Mouse (Mus musculus) kidney, adult 8-10 months (tissue): Measurements from ENCODE around the gene Siglecg.

Experiments used
- DNase-seq, 2 experiments: peaks; one replicate each; pipeline ENCODE4 v3.0.0; 2022

The Siglecg gene

DNA sequence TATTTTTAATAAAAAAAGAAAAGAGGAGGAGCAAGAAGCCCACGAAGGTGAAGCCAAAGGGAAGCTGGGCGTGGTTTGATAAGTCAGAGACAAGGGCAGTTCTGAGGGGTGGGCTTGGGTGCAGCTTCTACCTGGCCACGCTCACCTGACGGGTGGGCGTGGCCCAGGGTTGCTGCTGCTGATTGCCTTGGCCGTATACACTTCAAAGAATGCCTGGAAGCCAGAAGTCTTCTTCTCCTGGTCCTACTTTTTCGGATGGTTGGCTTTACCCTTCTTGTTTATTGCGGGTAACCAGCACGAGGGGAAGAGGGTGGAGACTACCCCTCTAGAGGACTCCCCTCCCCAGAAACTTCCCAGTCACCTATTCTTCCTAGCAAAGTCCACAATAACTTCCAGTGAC is 34.7 kb downstream of the Siglecg start:
- no peak for DNase-seq

DNA sequence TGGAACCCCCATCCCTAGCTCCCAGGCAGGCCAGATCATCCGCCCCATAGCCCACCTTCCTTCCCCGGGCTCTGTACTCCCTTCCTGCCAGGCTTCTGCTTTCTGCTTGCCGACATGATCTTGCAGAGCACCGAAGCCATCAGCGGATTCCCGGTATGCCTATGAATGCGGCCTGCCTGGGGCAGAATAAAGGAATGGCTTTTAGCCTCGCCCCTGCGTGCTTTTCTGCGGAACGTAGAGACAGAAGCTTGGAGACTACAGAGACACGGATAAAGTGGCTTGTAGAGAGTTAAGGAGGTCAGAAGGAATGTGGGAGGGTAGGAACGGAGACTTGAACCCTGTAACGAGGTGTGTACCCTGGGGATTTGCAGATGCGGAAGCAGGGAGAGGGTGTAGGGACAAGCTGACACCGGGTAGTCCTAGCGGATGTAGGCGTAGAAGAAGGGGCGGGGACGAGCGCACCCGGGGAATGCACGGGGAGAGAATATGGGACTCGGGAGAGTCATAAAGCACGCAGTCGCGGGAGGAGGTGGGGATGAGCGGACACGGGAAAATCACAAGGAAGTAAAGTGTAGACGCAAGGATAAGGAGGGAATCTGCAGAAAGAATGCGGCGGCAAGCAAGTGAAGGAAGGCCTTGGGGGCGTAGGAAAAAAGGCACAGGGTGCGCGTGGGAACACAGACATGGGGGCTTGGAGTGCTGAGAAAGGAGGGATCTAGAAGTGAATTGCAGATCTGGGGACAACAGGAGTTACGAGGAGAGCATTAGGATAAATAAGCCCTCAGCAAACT is 35.3 kb downstream of the Siglecg start:
- peak; percentile 84 to 88 for DNase-seq

DNA sequence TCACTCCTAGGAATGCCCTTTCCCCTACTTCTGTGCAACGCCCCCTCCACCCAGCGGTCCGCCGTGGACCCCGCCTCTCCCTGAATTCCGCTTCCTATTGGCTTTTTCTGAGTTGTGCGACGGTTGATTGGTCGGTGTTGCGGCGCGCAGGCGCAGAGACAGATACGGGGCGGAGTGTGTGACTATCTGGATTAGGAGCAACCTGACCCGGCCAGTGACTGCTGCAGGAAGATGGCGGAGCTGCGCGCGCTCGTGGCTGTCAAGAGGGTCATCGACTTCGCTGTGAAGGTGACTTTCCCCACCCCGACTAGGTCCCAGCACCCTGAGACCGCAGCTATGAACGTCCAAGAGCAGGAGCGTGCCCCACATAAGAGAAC is 35.9 kb downstream of the Siglecg start, which contains the start of the genes Etfb and Gm45233:
Gene Etfb, plus strand, starts transcription at position 167 of the 377 bp plus-strand sequence.
Gene Gm45233, plus strand, starts transcription at position 212 of the 377 bp plus-strand sequence.
- DNase-seq: peak; percentile 96 to 98

DNA sequence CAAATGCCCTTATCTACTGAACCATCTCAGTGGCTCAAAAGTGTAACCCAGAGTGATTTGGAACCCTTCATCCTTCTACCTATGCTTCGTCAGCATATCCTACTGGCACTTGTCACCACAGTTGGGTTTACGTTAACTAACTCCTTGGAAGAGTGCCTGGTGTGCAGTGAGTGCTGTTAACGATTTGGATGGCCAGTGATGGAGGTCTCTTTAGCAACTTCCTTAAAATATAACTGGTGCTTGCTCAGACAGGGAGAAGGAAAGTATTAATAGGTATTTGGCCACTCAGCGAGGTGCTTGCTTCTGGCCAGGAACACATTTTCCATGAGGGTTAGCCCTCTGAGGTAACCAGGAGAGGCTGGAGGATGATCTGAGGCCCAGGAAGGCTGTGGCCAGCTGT is 39.8 kb downstream of the Siglecg start:
- peak; percentile 83 to 88 for DNase-seq

DNA sequence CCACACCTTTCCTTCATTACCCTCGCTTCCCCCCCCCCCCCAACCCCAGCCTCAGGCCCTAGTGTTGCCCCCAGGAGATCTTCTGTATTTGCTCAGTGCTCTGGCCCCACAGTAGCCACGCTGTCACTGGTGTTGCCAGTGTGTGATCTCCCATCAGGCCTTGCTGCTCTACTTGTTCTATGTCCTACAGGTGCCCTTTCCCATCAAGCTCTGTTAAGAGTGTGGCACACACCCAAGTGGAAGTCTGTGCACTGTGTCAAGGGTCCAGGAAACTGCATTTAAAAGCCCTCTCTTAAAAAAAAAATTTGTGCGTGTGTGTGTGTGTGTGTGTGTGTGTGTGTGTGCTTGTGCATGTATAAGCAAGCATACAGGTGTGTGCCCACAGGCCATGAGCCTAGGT is 40.2 kb downstream of the Siglecg start:
- peak; percentile 50 to 67 for DNase-seq

DNA sequence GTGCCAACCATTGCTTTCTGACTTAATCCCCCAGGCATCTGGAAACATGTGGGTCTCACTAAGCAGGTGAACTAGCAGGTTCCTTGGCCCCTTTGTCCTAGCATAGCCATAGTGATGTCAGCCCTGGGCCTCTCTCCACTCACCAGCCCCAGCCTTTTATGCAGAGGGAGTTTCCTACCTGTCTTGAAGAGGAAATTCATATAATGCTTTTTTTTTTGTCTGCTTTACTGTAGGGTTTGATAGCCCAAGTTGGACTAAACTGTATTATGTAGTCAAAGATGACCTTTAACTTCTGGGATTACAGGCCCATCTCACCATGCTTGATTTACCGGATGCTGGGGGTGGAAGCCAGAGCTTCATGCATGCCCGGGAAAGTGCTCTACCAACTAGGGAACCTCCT is 41.8 kb downstream of the Siglecg start:
- DNase-seq: no peak

DNA sequence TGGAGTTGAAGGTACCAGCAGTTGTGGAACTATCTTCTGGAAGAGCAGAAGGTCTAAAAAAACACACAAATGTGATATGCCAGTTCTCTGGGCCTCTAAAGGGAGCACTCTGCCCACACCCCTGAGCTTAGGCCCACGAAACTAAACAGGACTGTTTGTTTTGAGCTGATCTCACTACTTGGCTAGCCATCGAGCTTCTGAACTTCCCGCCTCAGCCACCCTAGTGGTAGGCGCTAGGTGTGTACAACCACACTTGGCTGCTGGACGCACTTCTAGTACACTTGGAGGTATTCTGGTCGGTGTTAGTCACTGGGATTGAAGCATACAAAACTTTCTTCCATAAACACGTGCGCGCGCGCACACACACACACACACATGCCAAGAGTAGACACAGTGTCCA is 43.7 kb downstream of the Siglecg start:
- DNase-seq: no peak

DNA sequence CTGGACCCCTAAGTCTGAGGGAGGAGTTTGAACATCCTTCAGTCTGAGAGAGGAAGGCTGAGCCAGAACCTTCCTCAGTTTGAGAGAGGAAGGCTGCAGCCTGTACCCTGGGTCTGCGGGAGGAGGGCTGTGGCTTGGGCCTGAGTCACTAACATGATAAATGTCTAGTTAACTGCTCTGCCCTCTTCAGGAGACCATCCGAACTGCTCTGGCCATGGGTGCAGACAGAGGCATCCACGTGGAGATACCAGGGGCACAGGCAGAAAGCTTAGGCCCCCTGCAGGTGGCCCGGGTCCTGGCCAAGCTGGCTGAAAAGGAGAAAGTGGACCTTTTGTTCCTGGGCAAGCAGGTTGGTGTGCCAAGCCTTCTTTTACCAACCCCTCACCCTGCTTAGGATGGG is 44.6 kb downstream of the Siglecg start:
- DNase-seq: peak in 1 of 2 experiments; percentile 50

DNA sequence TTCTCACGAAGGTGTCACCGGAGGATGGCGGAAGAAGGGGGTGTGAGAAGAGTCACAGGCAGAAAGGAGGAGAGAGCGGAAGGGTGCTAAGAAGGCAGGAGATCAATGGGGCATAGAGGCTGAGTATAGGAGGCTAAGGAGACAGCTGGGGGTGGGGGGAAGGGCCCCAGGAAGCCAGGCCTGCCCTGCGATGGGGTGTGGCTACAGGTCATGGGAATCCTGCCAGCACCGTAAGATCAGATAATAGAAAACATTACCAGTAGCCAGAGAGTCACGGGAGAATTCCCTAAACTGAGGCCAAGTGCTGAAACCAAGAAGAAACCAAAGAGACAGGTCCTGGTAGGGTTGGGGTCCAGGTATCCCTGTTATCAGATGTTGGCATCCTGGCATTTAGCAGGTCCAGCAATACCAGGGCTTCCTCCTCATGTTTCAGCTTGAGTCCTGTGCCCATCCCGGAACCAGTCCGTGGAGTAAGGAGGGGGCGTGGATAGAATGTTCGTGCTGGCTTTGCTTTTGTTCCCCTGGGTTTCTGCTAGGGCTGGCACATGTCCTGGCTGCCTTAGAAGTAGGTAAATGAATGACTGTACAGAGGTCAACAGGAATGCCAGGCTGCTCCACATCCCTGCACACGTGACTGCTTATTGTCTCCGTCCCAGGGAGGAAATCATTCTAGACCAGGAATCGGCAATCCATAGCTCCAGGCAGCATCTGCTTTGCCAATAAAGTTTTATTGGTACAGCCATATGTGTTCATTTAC is 45.8 kb downstream of the Siglecg start:
- peak; percentile 83 to 85 for DNase-seq

DNA sequence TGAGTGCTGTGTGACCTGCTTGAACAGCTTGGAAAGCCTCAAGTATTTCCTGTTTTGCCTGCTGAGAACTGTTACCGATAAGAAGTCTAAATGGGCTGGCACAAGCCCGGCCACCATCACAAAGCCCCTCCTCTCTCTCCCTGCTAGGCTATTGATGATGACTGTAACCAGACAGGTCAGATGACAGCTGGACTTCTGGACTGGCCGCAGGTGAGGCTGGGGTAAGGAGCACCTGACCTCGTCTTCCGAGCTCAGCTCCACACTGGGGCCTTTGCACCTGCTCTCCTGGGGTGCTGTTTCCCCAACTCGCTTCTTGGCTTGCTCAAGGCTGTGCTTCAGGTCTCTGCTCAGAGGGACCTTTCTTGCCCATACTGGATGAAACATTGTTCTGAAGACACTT is 46.4 kb downstream of the Siglecg start:
- peak; percentile 44 to 49 for DNase-seq

DNA sequence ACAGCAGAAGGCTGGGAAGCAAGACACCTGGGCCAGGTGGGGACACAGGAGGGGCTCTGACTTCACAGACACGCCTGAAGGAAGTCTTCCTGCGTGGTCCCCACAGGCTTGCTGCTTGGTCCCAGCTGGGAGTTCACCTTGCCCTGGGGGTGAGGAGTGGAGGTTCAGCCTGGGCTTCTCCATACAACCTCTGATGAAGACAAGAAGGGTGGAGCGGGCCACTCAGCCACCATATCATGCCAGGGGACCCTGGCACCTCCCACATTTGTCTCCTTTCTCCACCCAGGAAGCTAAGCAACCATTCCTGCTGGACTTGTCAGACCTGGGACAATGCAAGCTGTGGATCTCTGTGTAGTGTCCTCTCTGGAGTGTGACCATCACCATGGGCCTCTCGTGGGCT is 54.8 kb downstream of the Siglecg start, which contains the start of gene Vsig10l:
Gene Vsig10l, plus strand, starts transcription at position 301 of the 400 bp plus-strand sequence.
- no peak for DNase-seq

DNA sequence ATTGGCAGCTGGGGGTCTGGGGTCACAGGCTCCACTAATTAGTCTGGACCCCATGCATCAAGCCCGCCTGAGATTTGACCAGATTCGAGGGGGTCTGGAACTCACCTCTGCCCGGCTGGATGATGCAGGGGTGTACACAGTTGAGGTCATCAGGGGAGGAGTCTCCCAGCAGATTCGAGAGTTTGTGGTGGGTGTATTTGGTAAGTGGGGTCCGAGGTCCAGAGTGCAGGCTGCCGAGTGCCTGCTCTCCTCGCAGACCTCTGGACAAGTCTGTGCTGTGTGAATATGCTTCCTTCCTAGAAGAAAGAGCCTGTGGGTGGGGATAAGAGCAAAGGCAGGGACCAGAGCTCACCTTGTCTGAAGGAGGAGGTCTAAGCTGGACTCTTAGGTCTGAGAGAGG is 56.0 kb downstream of the Siglecg start:
- no peak for DNase-seq

DNA sequence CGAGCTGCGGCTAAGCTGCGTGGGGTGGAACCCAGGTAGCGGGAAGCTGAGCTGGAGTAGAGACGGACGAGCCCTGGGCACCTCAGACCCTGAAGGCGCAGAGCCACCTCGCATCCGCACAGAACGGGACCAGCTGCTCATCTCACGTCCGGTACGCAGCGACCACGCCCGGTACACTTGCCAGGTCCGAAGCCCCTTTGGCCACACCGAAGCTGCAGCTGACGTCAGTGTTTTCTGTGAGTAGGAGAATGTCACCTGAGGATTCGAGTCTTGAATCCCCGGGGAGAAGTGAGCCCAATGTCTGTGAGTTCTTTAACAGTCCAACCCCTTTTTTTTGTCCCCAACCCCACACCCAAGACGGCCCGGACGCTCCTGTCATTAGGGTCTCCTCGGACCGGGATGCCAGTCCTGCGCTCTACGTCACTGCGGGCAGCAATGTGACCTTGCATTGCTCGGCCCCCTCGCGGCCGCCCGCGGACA is 56.9 kb downstream of the Siglecg start:
- DNase-seq: no peak

DNA sequence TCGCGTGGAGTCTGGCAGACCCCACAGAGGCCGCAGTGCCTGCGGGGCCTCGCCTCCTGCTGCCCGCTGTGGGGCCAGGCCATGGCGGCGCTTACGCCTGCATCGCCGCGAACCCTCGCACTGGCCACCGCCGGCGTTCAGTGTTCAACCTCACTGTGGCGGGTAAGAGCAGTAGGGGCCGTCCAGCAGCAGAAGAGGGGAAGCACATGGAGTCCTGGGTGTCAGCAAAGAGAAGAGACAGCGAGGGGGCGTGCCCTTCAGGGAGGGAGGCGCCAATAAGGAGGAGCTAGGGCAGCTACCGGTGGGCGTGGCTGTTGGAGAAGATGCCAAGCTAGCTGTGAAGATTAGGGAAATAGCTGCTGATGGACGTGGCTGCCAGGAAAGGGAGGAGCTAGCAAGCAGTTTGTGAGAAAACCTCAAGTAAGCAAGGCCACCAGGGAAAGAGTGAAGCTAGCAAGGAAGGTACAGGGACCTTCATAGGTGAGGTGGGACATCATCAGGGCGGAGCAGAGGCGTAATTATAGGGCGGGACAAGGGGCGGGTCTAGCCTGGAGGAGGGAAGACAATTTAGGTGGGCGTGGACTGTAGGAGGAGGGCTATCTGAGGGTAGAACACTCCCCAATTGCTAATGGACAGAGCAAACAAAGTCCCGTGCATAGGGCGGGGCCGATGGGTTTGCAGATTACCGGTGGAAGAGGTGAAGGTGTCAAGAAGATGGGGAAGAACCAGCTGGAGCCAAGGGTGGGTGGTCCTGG is 57.5 kb downstream of the Siglecg start:
- peak; percentile 92 to 95 for DNase-seq

DNA sequence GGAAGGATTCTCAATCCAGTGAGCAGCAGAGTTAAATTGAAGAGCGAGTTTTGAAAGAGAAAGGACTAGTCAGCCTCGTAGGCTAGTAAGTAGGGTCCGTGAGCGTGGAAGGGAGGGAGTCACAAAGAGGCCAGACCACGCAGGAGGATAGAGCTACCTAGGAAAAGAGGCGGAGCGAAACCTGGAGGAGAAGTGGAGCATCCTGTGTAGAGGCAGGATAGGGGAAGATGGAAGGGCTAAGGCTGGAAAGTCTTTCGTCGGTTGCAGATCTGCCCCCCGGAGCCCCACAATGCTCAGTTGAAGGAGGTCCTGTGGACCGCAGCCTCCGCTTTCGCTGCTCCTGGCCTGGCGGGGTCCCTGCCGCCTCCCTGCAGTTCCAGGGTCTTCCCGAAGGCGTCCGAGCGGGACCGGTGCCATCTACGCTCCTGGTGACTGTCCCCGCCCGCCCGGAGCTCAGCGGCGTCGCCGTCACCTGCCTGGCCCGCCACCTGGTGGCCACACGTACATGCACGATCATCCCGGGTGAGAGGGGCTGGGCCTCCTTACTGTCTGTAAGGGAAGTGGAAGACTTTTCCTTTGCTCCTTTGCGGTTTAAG is 58.2 kb downstream of the Siglecg start:
- DNase-seq: peak; percentile 64 to 81
